Mouse (Mus musculus) lung, embryonic 15.5 days (tissue): Measurements from ENCODE around the gene Itgb6. TPM values are rescaled to one million over a fixed set of nuclear protein-coding genes. Genes with fewer than 3 reads are reported as not detected.

ENCODE experiments used
- ATAC-seq: fragments of 200-750 bp; cut with Nextera tagmentation; 2 replicates; pipeline ENCODE4 v1.8.0; 2017; ENCODE audit warnings: moderate number of reproducible peaks, borderline replicate concordance; ENCODE audit not compliant: low FRiP score, low TSS enrichment; ENCODE audit errors: extremely low read depth
- H3K27ac ChIP-seq: fragments of 300-500 bp; sonication (generic); 2 replicates; pipeline ENCODE4 v1.5.1; 2015; ENCODE audit warnings: moderate library complexity, mild to moderate bottlenecking, inconsistent platforms
- H3K27me3 ChIP-seq: fragments of 300-500 bp; sonication (generic); 2 replicates; pipeline ENCODE4 v1.6.1; 2015; ENCODE audit warnings: inconsistent platforms
- H3K36me3 ChIP-seq: fragments of 300-500 bp; sonication (generic); 2 replicates; pipeline ENCODE4 v1.6.1; 2015; ENCODE audit warnings: inconsistent platforms
- H3K4me1 ChIP-seq: fragments of 300-500 bp; sonication (generic); 2 replicates; pipeline ENCODE4 v1.6.1; 2015; ENCODE audit warnings: inconsistent platforms
- H3K4me2 ChIP-seq: fragments of 300-500 bp; sonication (generic); 2 replicates; pipeline ENCODE4 v1.6.1; 2015; ENCODE audit warnings: inconsistent platforms, mild to moderate bottlenecking, moderate library complexity
- H3K4me3 ChIP-seq: fragments of 300-500 bp; sonication (generic); 2 replicates; pipeline ENCODE4 v1.5.1; 2015; ENCODE audit warnings: mild to moderate bottlenecking, inconsistent platforms
- H3K9ac ChIP-seq: fragments of 300-500 bp; sonication (generic); 2 replicates; pipeline ENCODE4 v1.6.1; 2015; ENCODE audit warnings: inconsistent platforms
- H3K9me3 ChIP-seq: fragments of 300-500 bp; sonication (generic); 2 replicates; pipeline ENCODE4 v1.6.1; 2016; ENCODE audit warnings: inconsistent platforms
- WGBS: fragments of 180-500 bp; shearing (Covaris S2); methylation state at CpG from one replicate; pipeline ENCODE4 v1.1.7; 2015; 5-methylcytosine and 5-hydroxymethylcytosine counted together
- polyA plus RNA-seq: library from polyadenylated mRNA; unstranded; fragments of >200 nt; fragmentation: Nextera tagmentation; extraction: Ambion mirVana; gene quantifications from 2 replicates; pipeline ENCODE4 v1.2.1, GENCODE M21; 2015

Gene Itgb6
- polyA plus RNA-seq, 1 experiment from 2014 or later, result 6.4 TPM

DNA sequence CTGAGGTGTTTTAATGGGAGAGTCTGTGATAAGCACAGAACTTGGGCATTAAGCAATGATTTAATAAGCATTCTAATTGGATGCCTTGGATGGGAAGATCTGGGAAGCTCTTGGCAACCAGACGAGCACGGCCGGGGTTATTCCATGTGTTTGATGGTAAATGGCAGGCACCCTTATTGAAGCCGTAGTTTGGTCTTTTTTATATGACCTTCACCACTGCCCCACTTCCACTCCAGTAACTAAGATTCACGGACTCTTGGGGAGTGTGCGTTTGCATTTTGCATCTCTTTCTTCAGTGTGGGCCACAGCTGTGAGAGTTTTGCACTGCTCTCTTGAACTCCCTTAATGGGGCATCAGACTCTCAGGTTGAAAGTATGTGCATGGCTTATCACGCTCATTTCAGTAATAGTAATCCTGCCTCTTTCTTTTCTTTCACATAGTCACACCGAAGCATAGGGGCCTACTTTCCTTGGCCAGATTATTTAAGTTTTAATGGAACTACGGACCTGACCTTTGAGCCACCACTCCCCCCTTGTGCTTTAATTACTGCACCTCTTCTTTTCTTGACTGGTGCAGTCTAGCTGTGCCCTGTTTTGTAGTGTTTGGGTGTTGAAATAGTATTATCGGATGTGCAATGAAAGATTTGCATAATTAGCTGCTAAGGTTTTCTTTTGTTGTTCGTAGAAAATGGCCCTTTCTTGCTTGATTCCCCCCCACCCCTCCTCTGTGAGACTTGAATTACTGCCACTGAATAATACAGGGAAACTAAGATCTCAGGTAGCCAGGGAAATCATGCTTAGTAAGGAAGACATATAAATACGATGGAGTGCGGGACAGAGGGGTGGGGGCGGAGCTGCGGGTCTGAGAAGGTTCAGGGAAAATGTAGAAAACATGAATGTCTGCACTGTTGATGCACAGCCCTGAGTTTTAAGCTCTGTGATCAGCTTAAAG lies 109.3 kb downstream of the Itgb6 start:
- Histone ChIP-seq H3K9ac (no peak overlapping the region), H3K9me3 (no peaks in the 10 kb centered on the region), H3K4me3 (no peak overlapping the region)

DNA sequence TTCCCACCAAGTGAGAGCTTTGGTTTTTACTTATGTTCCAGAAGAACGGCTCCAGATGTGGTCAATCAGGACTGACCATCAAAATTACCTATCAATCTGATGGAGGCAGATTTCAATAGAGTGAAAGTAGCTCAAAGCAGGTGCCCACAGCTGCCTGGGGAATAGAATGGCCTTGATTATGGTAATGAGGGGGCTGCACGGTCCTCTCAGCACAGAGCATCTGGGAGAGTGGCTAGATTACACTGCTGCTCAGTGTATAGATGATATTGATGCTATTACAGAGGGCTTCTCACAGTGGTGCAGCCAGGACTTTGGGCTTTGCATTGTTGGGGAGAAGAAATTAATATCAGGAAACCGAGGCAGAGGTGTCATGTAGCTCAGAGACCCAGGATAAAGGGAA lies 110.8 kb downstream of the Itgb6 start:
- no peak overlapping the region for H3K4me2 ChIP-seq
- H3K36me3 ChIP-seq, result no peaks in the 10 kb centered on the region
- H3K27me3 ChIP-seq, result no peaks in the 10 kb centered on the region
- H3K4me1 ChIP-seq, result no peaks in the 10 kb centered on the region
- H3K27ac ChIP-seq, result no peak overlapping the region
- H3K9me3 ChIP-seq, result no peaks in the 10 kb centered on the region
- H3K4me3 ChIP-seq, result no peak overlapping the region
- no peak overlapping the region for H3K9ac ChIP-seq
- 68% methylated on average over 3 of the region's 3 CpGs for WGBS
- ATAC-seq, result no peak

More for the DNA sequence above, 109.3 kb downstream of the Itgb6 start:
- 88% methylated on average over 15 of the region's 15 CpGs for WGBS
- H3K27me3 ChIP-seq, result no peaks in the 10 kb centered on the region
- no peak for ATAC-seq
- H3K4me2 ChIP-seq, result no peak overlapping the region
- no peak overlapping the region for H3K27ac ChIP-seq
- no peaks in the 10 kb centered on the region for H3K4me1 ChIP-seq
- no peaks in the 10 kb centered on the region for H3K36me3 ChIP-seq

DNA sequence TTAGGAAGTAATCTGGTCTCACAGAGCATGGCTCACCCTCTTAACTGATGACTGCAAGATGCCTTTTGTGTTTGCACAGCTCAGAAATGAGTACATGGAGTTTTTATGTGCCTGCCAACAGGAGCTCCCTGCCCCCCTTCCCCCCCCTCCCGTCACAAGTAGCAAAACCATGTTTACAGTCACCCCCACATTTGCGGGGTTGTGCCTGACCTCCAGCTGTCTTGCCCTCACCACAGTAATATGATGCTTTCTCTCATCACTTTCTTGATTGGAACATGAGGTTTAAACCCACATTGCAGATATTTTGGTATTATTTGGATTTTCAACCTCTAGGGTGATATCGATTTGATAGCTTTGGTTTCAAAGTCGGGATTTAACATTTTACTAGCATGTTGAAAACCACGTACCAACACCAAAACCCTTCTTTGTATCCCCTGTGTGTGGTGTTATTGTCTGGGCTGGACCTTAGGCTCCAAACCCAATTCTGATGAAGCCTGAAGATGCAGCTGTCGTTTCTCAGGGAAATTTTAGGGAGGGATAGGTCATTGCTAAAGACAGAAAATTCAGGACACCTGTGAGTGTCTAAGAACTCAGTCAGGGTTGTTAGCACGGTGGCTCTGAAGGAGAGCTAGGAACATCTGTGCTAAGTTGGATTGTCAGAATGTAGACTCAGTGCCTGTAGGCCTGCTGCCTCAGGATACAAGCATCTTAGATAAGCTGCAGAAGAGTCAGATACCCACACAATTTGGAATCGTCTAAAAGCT lies 112.8 kb downstream of the Itgb6 start:
- 56% methylated on average over 8 of the region's 8 CpGs for WGBS
- no peaks in the 10 kb centered on the region for H3K4me1 ChIP-seq
- ATAC-seq, result no peak
- H3K36me3 ChIP-seq, result no peaks in the 10 kb centered on the region
- no peak overlapping the region for H3K27ac ChIP-seq
- no peak overlapping the region for H3K4me3 ChIP-seq
- no peaks in the 10 kb centered on the region for H3K27me3 ChIP-seq
- no peaks in the 10 kb centered on the region for H3K9me3 ChIP-seq
- no peak overlapping the region for H3K4me2 ChIP-seq
- no peak overlapping the region for H3K9ac ChIP-seq

DNA sequence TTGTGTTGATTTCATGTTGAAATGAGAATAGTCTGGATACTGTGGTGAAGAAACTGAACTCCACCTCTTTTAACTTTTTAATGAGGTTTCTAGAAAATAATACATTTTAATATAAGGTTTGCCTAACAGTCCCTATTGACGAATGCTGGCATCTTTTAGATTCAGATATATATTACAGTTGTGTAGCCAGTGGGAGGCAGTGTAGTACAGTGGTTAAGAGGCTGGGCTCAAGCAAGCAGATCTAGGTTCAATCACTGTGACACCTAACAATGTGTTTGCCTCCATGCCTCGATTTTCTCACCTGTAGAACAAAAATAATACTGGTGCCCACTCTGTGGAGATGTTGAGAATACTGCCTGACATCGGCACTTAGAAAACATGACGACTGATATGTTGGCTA lies 114.5 kb downstream of the Itgb6 start:
- Histone ChIP-seq H3K36me3 (no peaks in the 10 kb centered on the region), H3K9ac (no peak overlapping the region), H3K9me3 (no peaks in the 10 kb centered on the region), H3K27me3 (no peaks in the 10 kb centered on the region), H3K27ac (no peak overlapping the region), H3K4me2 (no peak overlapping the region), H3K4me1 (no peaks in the 10 kb centered on the region), H3K4me3 (no peak overlapping the region)
- 61% methylated on average over 4 of the region's 4 CpGs for WGBS
- no peak for ATAC-seq

DNA sequence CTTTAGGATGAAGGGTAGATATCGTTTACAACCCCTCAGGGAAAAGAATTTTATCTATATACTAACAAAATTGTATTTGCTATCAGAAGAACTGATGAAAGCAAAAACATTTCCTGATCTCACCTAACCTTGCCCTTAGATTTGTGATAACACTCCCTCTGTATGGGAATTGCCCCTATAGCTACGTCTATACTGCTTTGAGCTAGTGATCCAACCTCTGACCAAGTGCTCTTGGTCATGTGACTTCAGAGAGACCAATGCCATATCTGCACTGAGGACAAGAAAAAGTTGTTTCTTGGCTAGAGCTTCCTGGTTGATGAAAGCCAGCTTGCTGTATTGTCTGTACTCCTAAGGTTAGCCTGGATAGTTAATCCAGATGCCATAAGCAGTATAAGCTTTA lies 121.1 kb downstream of the Itgb6 start:
- no peaks in the 10 kb centered on the region for H3K36me3 ChIP-seq
- no peak for ATAC-seq
- no peaks in the 10 kb centered on the region for H3K9me3 ChIP-seq
- no peak overlapping the region for H3K4me2 ChIP-seq
- no peaks in the 10 kb centered on the region for H3K27me3 ChIP-seq
- no peak overlapping the region for H3K9ac ChIP-seq
- H3K27ac ChIP-seq, result no peak overlapping the region
- no peak overlapping the region for H3K4me3 ChIP-seq
- H3K4me1 ChIP-seq, result no peaks in the 10 kb centered on the region
- 74% methylated on average over 2 of the region's 2 CpGs for WGBS

DNA sequence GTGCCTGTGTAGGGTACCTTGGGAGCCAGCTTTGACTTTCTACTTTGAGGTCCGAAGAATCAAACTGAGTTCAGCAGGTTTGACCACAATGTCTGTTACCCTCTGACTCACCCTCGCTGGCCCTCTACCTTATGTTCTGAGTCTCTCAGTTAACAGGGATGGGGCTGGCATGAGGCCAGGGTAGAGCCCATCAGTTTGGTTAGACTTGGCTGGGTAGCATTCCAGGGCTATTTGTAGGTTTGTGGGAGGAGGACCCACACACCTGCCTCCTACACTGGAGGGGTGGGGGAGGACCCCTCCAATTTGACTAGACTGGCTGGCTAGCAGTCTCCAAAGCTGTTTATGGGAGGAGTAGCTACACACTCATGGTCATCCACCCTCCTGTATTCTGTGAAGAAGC lies 121.6 kb downstream of the Itgb6 start:
- Histone ChIP-seq H3K9ac (no peak overlapping the region), H3K4me1 (no peaks in the 10 kb centered on the region), H3K4me3 (no peak overlapping the region), H3K4me2 (no peak overlapping the region), H3K9me3 (no peaks in the 10 kb centered on the region), H3K36me3 (no peaks in the 10 kb centered on the region), H3K27ac (no peak overlapping the region), H3K27me3 (no peaks in the 10 kb centered on the region)
- 75% methylated on average over 2 of the region's 2 CpGs for WGBS
- ATAC-seq, result no peak

DNA sequence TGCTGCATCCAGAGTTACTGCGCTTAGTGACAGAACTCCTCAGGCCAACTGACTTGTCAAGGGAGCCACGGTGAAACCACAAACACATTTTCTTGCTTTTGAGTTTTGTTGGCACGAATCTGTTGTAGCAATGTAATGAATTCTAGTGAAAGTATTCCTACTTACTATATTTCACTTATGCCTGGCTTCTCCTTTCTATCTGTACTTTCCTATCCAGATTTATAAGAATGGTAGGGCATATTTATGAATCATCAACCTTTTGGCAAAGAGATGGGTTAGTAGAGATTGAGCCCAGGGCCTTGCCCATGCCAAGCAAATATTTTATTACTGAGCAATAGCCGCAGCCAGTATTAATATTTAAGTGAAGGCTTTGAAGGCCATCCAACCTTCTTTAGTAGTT lies 139.0 kb downstream of the Itgb6 start:
- H3K27ac ChIP-seq, result no peak overlapping the region
- no peaks in the 10 kb centered on the region for H3K36me3 ChIP-seq
- H3K9me3 ChIP-seq, result no peaks in the 10 kb centered on the region
- H3K4me2 ChIP-seq, result no peak overlapping the region
- 76% methylated on average over 4 of the region's 4 CpGs for WGBS
- no peaks in the 10 kb centered on the region for H3K27me3 ChIP-seq
- H3K4me1 ChIP-seq, result no peaks in the 10 kb centered on the region
- H3K4me3 ChIP-seq, result no peak overlapping the region
- H3K9ac ChIP-seq, result no peak overlapping the region
- ATAC-seq, result no peak

DNA sequence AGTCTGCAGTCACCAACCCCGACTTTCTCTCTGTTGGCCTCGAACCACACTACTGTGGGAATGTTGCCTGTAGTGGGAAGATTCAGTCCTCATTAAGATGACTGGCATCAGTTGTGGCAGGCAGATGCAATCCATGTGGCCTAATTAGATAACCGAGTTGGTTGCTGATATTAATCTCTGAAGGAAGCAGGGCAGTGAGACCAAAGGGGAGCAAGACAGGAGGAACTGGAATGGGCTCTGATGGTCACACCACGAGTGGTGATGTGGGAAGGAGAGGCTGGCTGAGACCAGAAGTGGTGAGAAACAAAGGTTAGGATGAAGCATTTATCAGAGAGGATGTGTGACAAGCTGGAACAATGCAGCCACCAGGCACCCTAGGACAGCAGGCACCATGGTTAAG lies 167.9 kb downstream of the Itgb6 start:
- Histone ChIP-seq H3K27ac (no peak overlapping the region), H3K4me3 (no peak overlapping the region), H3K4me1 (peaks cover 15% of the 10 kb centered on the region), H3K4me2 (no peak overlapping the region), H3K36me3 (no peaks in the 10 kb centered on the region), H3K9me3 (no peaks in the 10 kb centered on the region), H3K9ac (no peak overlapping the region), H3K27me3 (no peaks in the 10 kb centered on the region)
- 64% methylated on average over 4 of the region's 4 CpGs for WGBS
- no peak for ATAC-seq

DNA sequence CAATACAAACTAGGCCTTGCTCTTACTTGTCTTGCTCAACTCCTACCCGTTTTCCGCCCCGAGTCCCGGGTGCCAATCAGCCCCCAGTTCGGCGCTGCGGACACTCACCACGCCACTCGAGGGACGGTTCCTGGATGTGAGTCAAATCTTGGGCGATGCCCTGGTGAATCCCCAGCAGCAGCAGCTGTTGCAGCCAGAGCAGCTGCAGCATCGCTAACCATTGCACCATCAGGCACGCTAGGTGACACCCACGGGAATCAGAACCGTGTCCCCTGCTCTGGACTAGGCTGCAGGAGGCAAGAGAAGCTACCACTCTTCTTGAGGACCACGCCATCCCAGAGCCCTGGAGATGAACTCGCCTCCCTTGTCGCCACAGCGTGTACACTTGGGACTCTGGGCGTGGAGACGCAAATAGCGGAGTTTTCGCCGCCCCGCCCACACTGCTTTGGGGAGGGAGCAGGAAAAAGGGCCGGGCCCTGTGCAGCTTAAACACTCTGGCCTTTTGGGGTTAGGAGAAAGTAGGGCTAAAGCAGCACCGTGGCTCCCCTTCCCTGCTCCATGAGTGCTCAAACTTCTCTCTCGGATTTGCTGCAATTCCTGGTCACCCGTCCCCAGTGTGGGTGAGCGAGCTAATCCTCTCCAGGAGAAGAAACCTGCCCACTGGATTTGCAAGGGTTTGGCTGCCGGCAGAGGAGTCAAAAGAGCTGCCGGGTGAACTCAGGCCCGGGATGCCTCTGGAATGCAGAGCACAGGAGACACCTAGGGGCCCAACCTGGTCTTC lies 169.4 kb downstream of the Itgb6 start, which contains the start of gene Pla2r1:
Pla2r1 (minus strand) TSS at position 407 of the 781 bp plus-strand sequence.
- Histone ChIP-seq H3K27me3 (no peaks in the 10 kb centered on the region), H3K4me3 (peak within 1 kb of the TSS; percentile 46), H3K27ac (no peak within 1 kb of the TSS), H3K4me2 (peak within 1 kb of the TSS; percentile 80), H3K4me1 (peaks cover 15% of the 10 kb centered on the region), H3K36me3 (no peaks in the 10 kb centered on the region), H3K9me3 (no peaks in the 10 kb centered on the region), H3K9ac (peak within 1 kb of the TSS; percentile 19)
- ATAC-seq, result peak; percentile 88
- 2% methylated on average over 33 of the region's 33 CpGs for WGBS

DNA sequence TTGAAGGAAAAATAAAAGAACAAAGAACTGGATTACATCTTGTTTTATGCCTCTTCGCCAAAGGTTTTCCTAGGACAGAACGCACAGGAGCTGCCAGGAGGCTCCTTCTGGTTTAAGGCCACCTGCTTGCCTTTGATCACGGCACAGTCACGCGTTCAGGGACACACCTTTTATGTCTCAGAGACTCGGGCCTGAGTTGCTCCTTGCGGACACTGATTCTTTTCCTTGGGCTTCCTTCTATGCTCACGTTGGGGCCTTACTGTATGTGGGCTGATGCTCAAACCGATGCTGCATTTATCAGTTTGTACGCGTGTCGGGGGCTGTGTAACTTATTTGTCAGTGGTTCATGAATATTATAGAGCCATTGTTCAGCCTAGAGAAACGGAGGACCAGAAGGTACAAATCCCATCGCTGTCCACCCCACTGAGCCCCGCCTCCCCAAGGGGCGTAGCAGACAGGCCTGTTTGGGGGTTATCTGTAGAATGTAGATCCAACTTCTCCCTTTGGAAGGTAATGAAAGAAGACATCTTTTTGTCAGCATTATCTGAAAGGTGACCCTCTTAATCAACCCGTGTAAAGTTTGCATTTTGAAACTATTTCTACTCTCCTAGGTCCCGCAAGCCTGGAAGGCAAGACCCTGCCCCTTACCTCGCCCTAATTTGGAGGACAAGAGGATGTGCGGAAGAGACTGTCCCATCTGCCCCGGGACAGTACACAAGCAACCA lies 170.1 kb downstream of the Itgb6 start:
- H3K27ac ChIP-seq, result no peak overlapping the region
- H3K9ac ChIP-seq, result peak overlapping the region; percentile 19; the same call in 1 of the 2 replicates
- no peak; the same call in 1 of the 2 replicates for ATAC-seq
- peaks cover 15% of the 10 kb centered on the region for H3K4me1 ChIP-seq
- peak overlapping the region; percentile 46 for H3K4me3 ChIP-seq
- H3K36me3 ChIP-seq, result no peaks in the 10 kb centered on the region
- peak overlapping the region; percentile 80 for H3K4me2 ChIP-seq
- H3K9me3 ChIP-seq, result no peaks in the 10 kb centered on the region
- WGBS, result 32% methylated on average over 21 of the region's 21 CpGs
- no peaks in the 10 kb centered on the region for H3K27me3 ChIP-seq

DNA sequence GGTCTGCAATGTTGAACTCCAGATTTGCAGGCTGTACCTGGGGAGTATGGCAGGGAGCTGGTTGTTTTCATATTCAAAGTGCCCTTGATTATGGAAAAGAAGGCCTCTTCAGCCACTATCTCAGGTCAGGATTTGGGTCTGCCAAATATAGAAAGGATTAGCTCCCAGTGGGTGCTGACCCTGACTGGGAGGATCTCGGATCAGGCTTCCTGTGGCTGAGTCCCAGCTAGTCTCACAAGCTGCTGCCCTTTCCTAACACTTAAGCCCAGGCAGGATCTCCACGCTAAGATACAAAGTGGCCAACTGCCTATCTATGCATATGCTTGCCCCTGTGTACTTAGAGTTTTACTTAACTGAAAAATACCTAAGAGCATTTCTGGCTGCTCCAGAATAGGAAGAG lies 170.8 kb downstream of the Itgb6 start:
- Histone ChIP-seq H3K9ac (no peak overlapping the region), H3K4me1 (peaks cover 15% of the 10 kb centered on the region), H3K36me3 (no peaks in the 10 kb centered on the region), H3K4me2 (peak overlapping the region; percentile 80; the same call in 1 of the 2 replicates), H3K9me3 (no peaks in the 10 kb centered on the region), H3K27ac (no peak overlapping the region), H3K27me3 (no peaks in the 10 kb centered on the region), H3K4me3 (no peak overlapping the region)
- 41% methylated on average over 2 of the region's 2 CpGs for WGBS
- ATAC-seq, result no peak
